Mouse (Mus musculus): ENCODE data around the gene C77080.
A peak's percentile ranks its signal among the peaks of the same experiment; 100 is the strongest.

DNA sequence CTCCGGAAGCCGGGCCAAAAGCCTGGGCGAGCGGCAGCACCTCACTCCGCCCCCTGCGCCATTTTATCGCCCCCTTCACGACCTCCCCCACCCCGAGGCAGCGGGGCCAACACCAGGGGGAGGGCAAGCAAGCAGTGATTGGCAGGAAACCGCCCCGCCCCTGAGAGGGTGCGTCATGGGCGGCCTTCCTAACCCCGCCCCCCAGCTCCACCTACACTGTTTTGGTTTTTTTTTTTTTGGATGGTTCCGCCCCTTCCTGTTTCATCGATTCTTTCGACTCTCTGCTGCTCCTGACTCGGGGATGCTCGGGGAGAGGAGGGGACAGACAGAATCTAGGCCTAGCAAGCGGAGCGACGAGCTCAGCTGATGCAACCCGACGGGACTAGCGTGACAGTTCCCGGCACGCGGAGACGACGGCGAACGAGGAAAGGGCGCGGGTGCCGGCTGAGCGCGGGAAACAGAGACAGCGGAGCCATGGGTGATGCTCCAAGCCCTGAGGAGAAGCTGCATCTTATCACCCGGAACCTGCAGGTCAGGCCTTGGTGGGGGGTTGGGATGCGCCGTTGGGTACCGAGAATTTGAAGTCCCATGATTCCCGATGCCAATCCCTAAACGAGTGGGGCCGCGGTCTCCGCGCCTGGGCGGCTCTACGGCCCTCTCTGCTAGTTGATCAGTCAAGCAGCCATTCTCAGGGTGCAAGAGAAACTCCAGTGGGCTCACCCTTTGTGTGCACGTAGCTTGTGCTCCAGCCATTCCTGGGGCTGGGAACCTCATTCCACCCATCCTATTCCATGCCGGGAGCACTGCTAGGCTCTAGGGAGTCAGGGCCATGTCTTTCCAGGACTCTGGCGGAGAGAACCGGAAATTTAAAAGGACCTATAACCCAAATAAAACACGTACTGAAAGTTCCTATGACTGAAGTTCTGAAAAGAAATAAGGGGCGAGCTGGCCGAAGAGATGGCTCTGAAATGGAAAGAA, 71.4 kb downstream of the C77080 start, which contains the start of the genes S100pbp and Yars:
- peak; percentile 51 for TF ChIP-seq CTCF (IDR thresholded peaks at IDR 0.05)
- TF ChIP-seq EP300 (IDR thresholded peaks at IDR 0.05): peak; percentile 71
